Mouse (Mus musculus) CH12.LX (cell line): Measurements from ENCODE around the gene Smarca2. TPM values are rescaled to one million over a fixed set of nuclear protein-coding genes. Genes with fewer than 3 reads are reported as not detected.

Experiments used
- DNase-seq: peaks from one replicate; pipeline ENCODE4 v3.0.0-alpha.2; 2013; ENCODE audit errors: extremely low read depth
- H3K27ac ChIP-seq: 2 replicates; pipeline ENCODE4 v1.5.1; 2012; ENCODE audit warnings: low read depth, mild to moderate bottlenecking, control low read depth, moderate library complexity; ENCODE audit not compliant: insufficient read depth
- H3K27me3 ChIP-seq: replicated peaks from 2 replicates; pipeline ENCODE3; 2012; ENCODE audit warnings: inconsistent platforms
- H3K36me3 ChIP-seq, 2 experiments: replicated peaks in 1 of 2; 2 replicates each; pipeline versions ENCODE3 to v1.6.1; 2012; ENCODE audit warnings: inconsistent platforms in 1 of 2, low read length in 1 of 2, mild to moderate bottlenecking in 1 of 2, mixed read lengths in 1 of 2, moderate library complexity in 1 of 2; ENCODE audit not compliant: control insufficient read depth in 1 of 2, insufficient read depth in 1 of 2
- H3K4me1 ChIP-seq, 2 experiments: 2 replicates each; pipeline ENCODE4 v1.6.1; 2012; ENCODE audit warnings: inconsistent platforms in 1 of 2, moderate library complexity in 1 of 2; ENCODE audit not compliant: insufficient read depth in 2 of 2, control insufficient read depth in 1 of 2
- H3K4me2 ChIP-seq: 2 replicates; pipeline ENCODE4 v1.6.1; 2012; ENCODE audit warnings: low read depth, mild to moderate bottlenecking, control low read depth; ENCODE audit not compliant: poor library complexity, insufficient read depth, severe bottlenecking
- H3K4me3 ChIP-seq, 3 experiments: fragments of 150-350 bp in 1 of 3; sonication (generic) in 1 of 3; replicated peaks in 1 of 3; 2 replicates each; pipeline versions ENCODE3 to v1.5.1; 2011 to 2012; ENCODE audit warnings: low read depth in 2 of 3, low read length in 2 of 3, mild to moderate bottlenecking in 2 of 3, moderate library complexity in 2 of 3, control low read depth in 1 of 3, improper control_type of control experiment in 1 of 3, inconsistent platforms in 1 of 3, mixed read lengths in 1 of 3; ENCODE audit not compliant: poor library complexity in 1 of 3
- H3K79me2 ChIP-seq: replicated peaks from 2 replicates; pipeline ENCODE4 v1.6.1; 2012; ENCODE audit warnings: mild to moderate bottlenecking, moderate library complexity; ENCODE audit not compliant: control insufficient read depth, poor library complexity, insufficient read depth, severe bottlenecking; ENCODE audit errors: extremely low read depth
- H3K9ac ChIP-seq: 2 replicates; pipeline ENCODE4 v1.6.1; 2012; ENCODE audit warnings: low read depth, mild to moderate bottlenecking, control low read depth, moderate library complexity; ENCODE audit not compliant: insufficient read depth
- H3K9me3 ChIP-seq: replicated peaks from 2 replicates; pipeline ENCODE3; 2012; ENCODE audit warnings: low read length, inconsistent platforms, mixed read lengths
- CHD1 ChIP-seq: IDR thresholded peaks from 2 replicates; pipeline ENCODE4 v1.6.1; 2012; ENCODE audit warnings: low read depth, low read length, improper control_type of control experiment, inconsistent platforms
- CTCF ChIP-seq, 2 experiments: IDR thresholded peaks in 1 of 2; conservative IDR thresholded peaks in 1 of 2; 2 replicates each; pipeline ENCODE4 v1.5.1; 2011 to 2012; ENCODE audit warnings: low read depth in 2 of 2, low read length in 2 of 2, improper control_type of control experiment in 1 of 2, inconsistent platforms in 1 of 2, mild to moderate bottlenecking in 1 of 2, moderate library complexity in 1 of 2
- ELF1 ChIP-seq: IDR thresholded peaks from 2 replicates; pipeline ENCODE4 v1.6.1; 2014; ENCODE audit warnings: low read depth, mild to moderate bottlenecking, inconsistent platforms, low read length, improper control_type of control experiment
- ETS1 ChIP-seq: conservative IDR thresholded peaks from 2 replicates; pipeline ENCODE4 v1.6.1; 2012; ENCODE audit warnings: low read depth, mild to moderate bottlenecking, inconsistent platforms, low read length, improper control_type of control experiment, moderate library complexity
- GABPA ChIP-seq: IDR thresholded peaks from 2 replicates; pipeline ENCODE4 v1.6.1; 2012; ENCODE audit warnings: low read depth, low read length, improper control_type of control experiment, inconsistent platforms; ENCODE audit not compliant: insufficient replicate concordance
- MAFK ChIP-seq: IDR thresholded peaks from 2 replicates; pipeline ENCODE4 v1.6.1; 2011; ENCODE audit warnings: low read length, improper control_type of control experiment; ENCODE audit not compliant: insufficient replicate concordance
- MAX ChIP-seq: IDR thresholded peaks from 2 replicates; pipeline ENCODE4 v1.6.1; 2011; ENCODE audit warnings: low read length, improper control_type of control experiment
- MEF2A ChIP-seq: IDR thresholded peaks from 2 replicates; pipeline ENCODE4 v1.6.1; 2014; ENCODE audit warnings: low read depth, mild to moderate bottlenecking, inconsistent platforms, low read length, improper control_type of control experiment, borderline replicate concordance
- MYC ChIP-seq: IDR thresholded peaks from 2 replicates; pipeline ENCODE4 v1.6.1; 2011; ENCODE audit warnings: low read depth, mild to moderate bottlenecking, improper control_type of control experiment, low read length
- NRF1 ChIP-seq: IDR thresholded peaks from 2 replicates; pipeline ENCODE4 v1.6.1; 2014; ENCODE audit warnings: low read depth, mild to moderate bottlenecking, inconsistent platforms, low read length, improper control_type of control experiment, moderate library complexity
- RAD21 ChIP-seq: IDR thresholded peaks from 2 replicates; pipeline ENCODE4 v1.6.1; 2011; ENCODE audit warnings: low read depth, mild to moderate bottlenecking, low read length, improper control_type of control experiment, moderate library complexity
- RCOR1 ChIP-seq: conservative IDR thresholded peaks from 2 replicates; pipeline ENCODE4 v1.6.1; 2012; ENCODE audit warnings: low read depth, mild to moderate bottlenecking, inconsistent platforms, low read length, improper control_type of control experiment
- SMC3 ChIP-seq: IDR thresholded peaks from 2 replicates; pipeline ENCODE4 v1.6.1; 2011; ENCODE audit warnings: low read depth, low read length, improper control_type of control experiment
- TCF12 ChIP-seq: IDR thresholded peaks from 2 replicates; pipeline ENCODE4 v1.6.1; 2014; ENCODE audit warnings: low read depth, mild to moderate bottlenecking, inconsistent platforms, low read length, improper control_type of control experiment
- USF2 ChIP-seq: conservative IDR thresholded peaks from 2 replicates; pipeline ENCODE4 v1.6.1; 2011; ENCODE audit warnings: low read depth, low read length, improper control_type of control experiment
- ZMIZ1 ChIP-seq: IDR thresholded peaks from 2 replicates; pipeline ENCODE4 v1.6.1; 2012; ENCODE audit warnings: low read depth, mild to moderate bottlenecking, inconsistent platforms, low read length, improper control_type of control experiment
- ZNF384 ChIP-seq: IDR thresholded peaks from 2 replicates; pipeline ENCODE4 v1.6.1; 2012; ENCODE audit warnings: low read depth, low read length, improper control_type of control experiment, inconsistent platforms
- dilution Hi-C: fragments of 300-500 bp; cut with MboI; formaldehyde crosslinking; loops from 2 replicates; pipeline ENCODE4 v1.14.3; 2020; ENCODE audit warnings: low sequenced_read_pairs; ENCODE audit not compliant: extremely low pct_unique_long_range_greater_than_20kb, extremely low pct_ligation_motif_present
- in situ Hi-C: fragments of 300-500 bp; cut with MboI; formaldehyde crosslinking; loops from 3 replicates; pipeline ENCODE4 v1.14.3; 2019; ENCODE audit warnings: low sequenced_read_pairs, low pct_ligation_motif_present, low pct_unique_long_range_greater_than_20kb, mixed read lengths
- polyA plus RNA-seq: library from polyadenylated mRNA; unstranded; fragments of >175 nt; gene quantifications from 2 replicates; pipeline ENCODE4 v1.2.1, GENCODE M21; 2012; ENCODE audit warnings: low read depth; ENCODE audit not compliant: insufficient read length
- total RNA-seq, 2 experiments: library from RNA; depleted of rRNA; stranded (reverse); fragments of 300-350 nt in 1 of 2; fragments of >200 nt in 1 of 2; gene quantifications; 2 replicates each; pipeline ENCODE4 v1.2.3; 2012 to 2014

Gene Smarca2
- total and polyA plus RNA-seq, 3 experiments = 19.4 to 47.1 (median 21.8) TPM

DNA sequence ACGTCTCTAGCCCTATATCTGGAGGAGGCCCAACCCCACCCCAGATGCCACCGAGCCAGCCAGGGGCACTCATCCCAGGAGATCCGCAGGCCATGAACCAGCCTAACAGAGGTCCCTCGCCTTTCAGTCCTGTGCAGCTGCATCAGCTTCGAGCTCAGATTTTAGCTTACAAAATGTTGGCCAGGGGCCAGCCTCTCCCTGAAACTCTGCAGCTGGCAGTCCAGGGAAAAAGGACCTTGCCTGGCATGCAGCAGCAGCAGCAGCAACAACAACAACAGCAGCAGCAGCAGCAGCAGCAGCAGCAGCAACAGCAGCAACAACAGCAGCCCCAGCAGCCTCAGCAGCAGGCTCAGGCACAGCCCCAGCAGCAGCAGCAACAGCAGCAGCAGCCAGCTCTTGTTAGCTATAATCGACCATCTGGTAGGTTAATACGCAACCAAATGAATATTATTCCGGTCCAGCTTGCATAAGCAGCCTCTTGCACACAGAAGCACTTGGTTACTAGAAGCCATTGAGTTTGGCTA lies 25.9 kb downstream of the Smarca2 start:
- Histone ChIP-seq H3K36me3 (peaks cover 45 to 88% of the 10 kb centered on the region in 2 experiments), H3K4me3 (no peak overlapping the region), H3K4me1 (peaks cover 0 to 3% of the 10 kb centered on the region in 2 experiments; a peak in 2 of 4 replicates), H3K9me3 (no peaks in the 10 kb centered on the region), H3K27me3 (no peaks in the 10 kb centered on the region), H3K9ac (no peak overlapping the region), H3K4me2 (no peak overlapping the region), H3K27ac (no peak overlapping the region), H3K79me2 (no peaks in the 10 kb centered on the region)
- dilution Hi-C loops (no loop called here), in situ Hi-C loops (no loop called here)
- TF ChIP-seq MAFK (no peak), ETS1 (no peak), ZNF384 (no peak), USF2 (no peak), CHD1 (no peak), RAD21 (no peak), GABPA (no peak), MAX (no peak), SMC3 (no peak), MEF2A (no peak), ZMIZ1 (no peak), MYC (no peak)
- no peak for DNase-seq

DNA sequence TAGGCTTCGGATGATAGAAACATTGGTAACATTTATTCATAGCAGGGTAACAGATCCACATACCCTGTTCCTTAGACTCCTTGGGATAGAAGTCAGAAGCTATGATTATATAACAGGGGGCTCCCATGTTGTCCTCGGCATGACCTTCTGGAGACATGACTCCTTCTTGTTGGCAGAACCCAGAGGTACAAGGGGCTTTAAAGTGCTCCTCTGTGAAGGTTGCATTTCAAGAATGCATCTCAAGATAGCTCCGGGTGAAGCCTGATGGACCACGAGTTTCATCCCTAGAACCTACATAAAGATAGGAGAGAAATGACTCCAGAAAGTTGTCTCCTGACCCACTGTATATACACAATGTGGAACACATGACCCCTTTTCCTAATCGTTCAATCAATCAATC lies 27.4 kb downstream of the Smarca2 start:
- Histone ChIP-seq H3K36me3 (peaks cover 45 to 87% of the 10 kb centered on the region in 2 experiments), H3K4me2 (no peak overlapping the region), H3K4me1 (peaks cover 0 to 3% of the 10 kb centered on the region in 2 experiments; a peak in 2 of 4 replicates), H3K27ac (no peak overlapping the region), H3K9me3 (no peaks in the 10 kb centered on the region), H3K4me3 (no peak overlapping the region), H3K9ac (no peak overlapping the region), H3K27me3 (no peaks in the 10 kb centered on the region), H3K79me2 (no peaks in the 10 kb centered on the region)
- dilution Hi-C loops = no loop called here
- no peak for DNase-seq
- in situ Hi-C loops = no loop called here
- TF ChIP-seq CTCF (conservative IDR thresholded peaks at IDR 0.05 in 1 of 2, IDR thresholded peaks at IDR 0.05 in 1 of 2; ENCODE audit: low read depth in 2 of 2, low read length in 2 of 2) = no peak
- no peak for TF ChIP-seq GABPA
- no peak for TF ChIP-seq RCOR1
- TF ChIP-seq MEF2A = no peak
- TF ChIP-seq NRF1 = no peak
- TF ChIP-seq TCF12 = no peak
- TF ChIP-seq ELF1 = no peak
